Mouse (Mus musculus): ENCODE results near the gene Tlnrd1.

Gene Tlnrd1

DNA sequence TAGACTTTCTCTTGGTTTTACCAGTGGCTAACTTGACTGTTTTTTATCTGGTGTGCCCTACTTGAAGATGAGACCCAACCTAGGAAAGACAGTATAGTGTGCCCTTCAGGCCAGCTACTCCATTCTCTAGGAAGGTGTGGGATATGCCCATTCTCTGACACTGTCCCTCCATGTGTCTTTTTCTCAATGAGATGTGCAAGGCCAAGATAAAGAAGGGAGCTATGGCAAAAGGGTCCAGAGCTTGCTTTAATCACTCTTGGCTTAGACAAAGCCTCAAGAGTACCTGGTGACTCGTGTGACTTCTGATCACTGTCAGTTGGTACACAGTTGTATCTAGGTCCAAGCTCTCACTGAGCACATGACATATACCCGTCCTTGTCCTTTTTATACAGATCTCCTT, 44.0 kb downstream of the Tlnrd1 start:
- DNase-seq: no peak

DNA sequence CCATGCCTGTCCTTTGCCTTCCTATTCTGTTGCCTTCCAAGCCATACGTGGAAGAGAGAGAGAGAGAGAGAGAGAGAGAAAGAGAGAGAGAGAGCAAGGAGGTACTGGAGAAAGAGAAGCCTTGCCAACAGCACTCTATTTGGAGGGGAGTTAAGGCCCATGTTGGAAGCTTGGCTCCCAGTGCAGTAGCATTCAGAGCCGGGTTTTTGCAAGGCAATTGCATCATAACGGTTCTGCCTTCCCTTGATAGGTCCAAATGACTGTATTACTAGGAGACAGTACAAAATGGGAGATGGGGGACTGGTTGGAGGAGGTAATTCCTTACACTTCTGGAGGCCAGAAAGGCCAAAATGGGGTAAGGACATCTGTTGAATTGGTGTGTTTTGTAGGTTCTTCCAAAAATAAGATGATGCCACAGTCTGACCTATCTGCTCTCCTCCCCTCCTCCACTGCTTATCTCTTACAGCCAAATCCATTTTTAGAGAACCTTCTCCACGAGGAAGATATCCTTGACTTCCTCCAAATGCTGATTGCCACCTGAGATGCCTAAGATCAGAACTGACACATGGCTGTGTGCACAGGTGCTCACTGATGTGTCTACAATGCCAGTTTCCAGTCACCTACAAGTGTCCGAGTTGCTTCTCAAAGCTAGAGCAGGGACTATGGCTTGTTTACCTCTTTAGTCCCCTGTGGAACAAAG, 45.4 kb downstream of the Tlnrd1 start:
- DNase-seq: no peak

All from cerebellum, adult 18-20 months (tissue).